Mouse (Mus musculus): ENCODE data around the gene Tfap4. TPM values are rescaled to one million over a fixed set of nuclear protein-coding genes. Genes with fewer than 3 reads are reported as not detected.

The Tfap4 gene
- total RNA-seq (2021), result 1 to 10 TPM; 4.4 to 4.6 TPM

DNA sequence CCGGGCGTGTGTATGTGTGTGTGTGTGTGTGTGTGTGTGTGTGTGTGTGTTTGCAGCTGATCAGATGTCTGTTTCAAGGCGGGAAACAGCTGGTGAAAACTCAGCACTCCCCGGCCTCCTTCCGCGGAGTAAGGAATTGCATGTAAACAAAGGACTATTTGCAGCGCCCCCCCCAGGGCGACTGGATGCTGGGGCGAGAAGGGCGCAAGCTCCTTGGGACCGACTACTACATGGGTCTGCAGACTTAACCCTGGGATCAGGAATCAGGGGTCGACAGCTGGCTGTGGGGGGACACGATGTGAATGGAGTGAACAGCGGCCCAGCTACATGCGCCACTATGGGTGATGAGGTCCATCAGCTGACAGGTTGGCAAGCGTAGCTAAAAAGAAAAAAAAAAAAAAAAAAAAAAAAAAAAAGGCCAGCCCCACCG, at the start of gene Tfap4:
TSS of gene Tfap4 (minus strand) at position 140 of the 430 bp plus-strand sequence.
- peak; percentile 82 to 92 for DNase-seq
- intact Hi-C loops (cut with DNase I), result loop anchor here (5.0 to 10.0 kb wide), 3 partner anchors 118 to 485 kb away; partner anchors contain the start of genes Coro7 and Trap1

DNA sequence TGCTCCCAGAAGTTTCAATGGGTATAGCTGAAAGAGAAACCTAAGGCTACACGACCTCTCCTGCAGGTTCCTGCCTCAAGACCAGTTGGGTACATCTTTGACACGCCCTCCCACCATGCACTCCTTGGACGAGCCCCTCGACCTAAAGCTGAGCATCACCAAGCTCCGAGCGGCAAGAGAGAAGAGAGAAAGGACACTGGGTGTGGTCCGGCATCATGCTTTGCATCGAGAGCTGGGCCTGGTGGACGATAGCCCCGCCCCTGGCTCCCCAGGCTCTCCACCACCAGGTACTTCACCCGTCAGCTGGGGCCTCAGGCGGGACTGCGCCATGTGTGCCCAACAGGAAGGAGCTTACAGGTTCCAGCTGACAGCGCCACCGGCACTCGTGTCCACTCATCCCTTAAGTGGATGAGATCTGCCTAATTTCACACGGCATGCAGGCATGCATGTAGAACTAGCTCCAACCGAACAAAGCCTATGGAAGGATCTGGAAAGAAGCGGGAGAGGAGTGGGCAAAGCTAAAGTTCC, 48.9 kb upstream of the Tfap4 start:
- DNase-seq, result no peak
- intact Hi-C loops (cut with DNase I), result loop anchor here (5.0 kb wide), 2 partner anchors 121 to 291 kb away; no protein-coding TSS in a partner anchor

DNA sequence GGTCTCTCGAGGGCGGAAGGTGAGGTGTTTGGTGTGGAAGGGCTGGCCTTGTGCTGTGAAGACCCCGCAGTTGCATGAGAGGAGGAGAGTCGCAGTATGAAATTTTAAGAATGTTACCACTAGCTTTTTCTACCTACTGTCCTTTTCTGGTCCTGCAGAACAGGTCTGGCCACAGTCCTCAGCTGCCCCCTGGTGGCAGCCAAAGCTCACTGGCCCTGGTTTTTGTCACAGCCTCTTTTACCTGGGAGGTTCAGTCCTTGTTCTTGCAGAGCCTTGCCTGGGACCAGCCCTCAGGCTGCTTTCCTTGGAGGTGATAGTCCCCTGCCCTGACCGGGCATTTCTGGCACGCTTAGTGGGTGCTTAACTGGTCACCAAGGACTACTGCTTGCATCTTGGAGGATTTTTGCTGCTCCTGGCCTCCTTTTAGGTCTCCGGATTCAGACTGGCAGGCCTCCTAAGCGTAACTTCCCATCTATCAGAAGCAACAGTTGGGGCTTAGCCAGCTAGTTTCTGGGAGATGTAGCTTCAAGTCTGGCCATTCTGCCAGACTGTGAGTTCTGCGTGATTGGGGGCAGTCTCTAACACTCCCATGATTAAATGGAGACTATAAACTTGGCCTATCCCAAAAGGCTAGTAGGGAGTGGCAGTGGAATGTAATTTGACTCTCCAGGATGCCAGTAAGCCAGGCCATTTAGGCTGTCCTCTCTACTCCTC, 48.3 kb upstream of the Tfap4 start:
- intact Hi-C loops (cut with DNase I), result loop anchor here (1.0 to 5.0 kb wide), 5 partner anchors 15 to 291 kb away; no protein-coding TSS in a partner anchor
- DNase-seq, result peak; percentile 83 to 88

DNA sequence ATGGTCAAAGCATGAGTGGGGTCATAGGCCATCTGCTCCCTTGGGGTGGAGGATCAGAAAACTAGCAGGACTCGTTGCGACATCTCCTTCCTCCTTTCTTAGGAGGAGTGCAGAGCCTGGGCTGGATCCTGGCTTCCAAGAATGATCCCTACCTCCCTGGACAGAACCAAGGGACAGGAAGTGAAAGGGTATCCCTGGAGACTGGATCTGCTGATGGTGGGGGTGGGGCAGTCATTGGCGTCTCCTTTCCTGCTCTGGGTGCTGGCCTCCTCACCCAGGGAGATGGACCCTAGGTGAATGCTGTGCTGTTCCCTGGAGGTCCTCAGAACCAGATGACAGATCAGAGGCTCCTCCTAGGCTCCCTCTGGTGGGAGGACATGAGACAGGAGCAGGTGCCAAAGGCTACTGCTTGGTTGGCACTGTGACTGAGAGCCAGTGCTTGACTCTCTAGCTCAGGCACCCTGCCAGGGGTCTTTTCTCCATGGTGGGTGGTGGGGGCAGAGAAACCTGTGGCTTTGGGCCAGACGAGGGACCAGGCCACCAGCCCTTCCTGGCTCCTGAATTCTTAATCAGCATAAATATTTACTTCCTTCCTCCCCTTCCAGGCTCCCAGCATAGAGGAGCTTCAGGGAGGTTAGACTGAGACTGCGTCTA, 46.9 kb upstream of the Tfap4 start:
- intact Hi-C loops (cut with DNase I), result loop anchor here (1.0 to 5.0 kb wide), 5 partner anchors 14 to 289 kb away; no protein-coding TSS in a partner anchor
- peak; percentile 59 to 72 for DNase-seq

DNA sequence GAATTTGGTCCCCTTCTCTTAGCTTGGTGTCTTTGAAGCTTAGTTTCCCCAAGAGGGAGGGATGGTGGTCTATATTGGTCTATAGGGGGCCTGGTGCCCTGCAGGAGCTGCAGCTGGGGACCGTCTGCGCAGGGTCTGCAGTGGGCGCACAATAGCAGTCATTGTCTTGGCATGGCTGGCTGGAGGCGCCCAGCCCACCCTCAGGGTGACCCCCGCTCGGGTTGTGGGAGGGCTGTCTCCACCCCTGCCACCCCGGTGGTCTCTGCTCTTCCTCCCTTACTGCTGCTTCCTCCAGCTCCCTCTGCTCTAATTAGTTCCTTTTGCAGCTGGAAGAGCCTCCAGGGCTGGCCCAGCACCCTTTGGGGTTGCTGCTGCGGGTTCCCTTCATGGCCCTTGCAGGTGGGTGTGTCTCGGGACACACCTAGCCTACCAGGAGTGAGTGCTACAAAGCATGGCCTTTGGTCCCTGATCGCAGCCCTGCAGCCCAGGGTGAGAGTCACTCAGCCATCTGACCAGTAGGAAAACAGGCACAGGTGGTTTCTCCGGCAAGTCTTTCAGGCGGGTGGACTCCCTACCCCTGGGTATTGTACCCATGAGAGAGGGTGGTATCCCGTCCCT, 46.0 kb upstream of the Tfap4 start:
- intact Hi-C loops (cut with DNase I), result loop anchor here (2.0 to 5.0 kb wide), 3 partner anchors 13 to 288 kb away; no protein-coding TSS in a partner anchor
- DNase-seq, result no peak

DNA sequence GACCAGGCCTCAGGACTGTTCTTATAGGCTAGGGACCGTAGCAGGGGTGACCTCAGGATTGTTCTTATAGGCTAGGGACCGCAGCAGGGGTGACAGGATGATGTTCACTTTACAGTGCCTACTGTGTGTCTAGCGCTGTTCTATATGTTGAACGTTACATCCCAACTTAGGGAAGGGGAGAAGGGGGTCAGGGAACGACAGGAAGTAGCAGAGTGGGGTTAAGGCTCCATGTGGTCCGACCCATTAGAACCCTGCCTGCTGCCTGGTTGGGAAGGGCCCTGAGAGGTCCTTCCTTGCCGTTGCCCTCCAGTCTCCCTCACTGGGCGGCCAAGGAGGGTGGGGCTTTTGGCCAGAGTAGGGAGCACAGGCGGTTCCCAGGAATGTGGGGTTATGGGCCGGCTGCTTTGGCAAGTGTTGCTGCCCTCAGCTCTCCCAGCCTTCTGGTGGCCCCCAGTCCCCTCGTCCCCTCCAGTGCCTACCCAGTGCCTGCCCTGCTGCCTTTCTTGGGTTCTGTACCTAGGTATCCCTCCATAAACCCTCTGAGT, 44.7 kb upstream of the Tfap4 start:
- DNase-seq, result no peak
- intact Hi-C loops (cut with DNase I), result no loop called here

DNA sequence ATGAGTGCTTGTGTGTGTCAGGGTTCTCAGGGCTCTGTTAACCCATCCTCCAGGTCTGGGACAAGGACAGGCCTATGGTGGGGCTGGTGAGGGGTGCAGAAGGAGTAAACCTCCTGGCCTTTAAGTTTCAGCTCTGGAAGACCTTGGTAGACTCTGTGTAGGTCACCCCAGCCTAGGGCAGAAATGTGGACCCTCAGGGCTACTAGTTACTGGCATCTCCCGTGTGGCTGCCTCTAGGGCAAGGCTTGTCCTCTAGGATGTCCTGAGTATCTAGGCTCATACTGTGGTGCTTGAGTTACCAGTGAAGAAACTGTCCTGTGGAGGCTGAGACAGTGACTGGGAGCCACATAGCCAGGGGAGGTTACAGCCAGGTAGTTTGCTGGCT, 43.8 kb upstream of the Tfap4 start:
- no peak for DNase-seq
- intact Hi-C loops (cut with DNase I), result no loop called here

DNA sequence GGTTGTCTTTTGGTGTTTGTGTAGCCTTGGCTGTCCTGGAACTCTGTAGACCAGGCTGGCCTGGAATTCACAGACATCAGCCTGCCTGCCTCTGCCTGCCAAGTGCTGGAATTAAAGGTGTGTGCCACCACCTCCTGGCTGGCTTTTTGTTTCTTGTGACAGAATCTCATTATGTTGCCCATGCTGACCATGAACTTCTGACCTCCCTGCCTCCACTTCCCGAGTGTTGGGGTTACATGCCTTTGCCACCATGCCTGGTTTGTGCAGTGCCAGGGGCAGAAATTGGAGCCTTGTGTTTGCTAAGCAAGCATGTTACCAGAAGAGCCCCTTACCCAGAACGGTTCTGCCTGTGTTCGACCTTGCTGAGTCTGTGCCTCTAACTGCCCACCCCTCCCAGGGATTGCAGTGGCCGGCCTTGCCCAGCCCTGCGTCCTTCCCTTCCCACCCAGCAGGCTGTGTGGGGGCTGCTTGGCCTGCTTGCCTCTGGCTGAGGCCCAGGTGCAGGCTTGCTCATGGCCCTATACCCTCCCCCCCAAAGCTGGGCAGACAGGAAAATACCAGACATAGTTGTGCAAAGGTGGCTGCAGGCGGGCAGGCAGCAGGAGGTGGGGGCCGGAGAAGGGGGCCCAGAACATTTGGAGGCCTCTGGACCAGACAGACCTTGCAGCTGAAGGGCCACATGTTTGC, 43.3 kb upstream of the Tfap4 start:
- DNase-seq, result no peak
- intact Hi-C loops (cut with DNase I), result no loop called here

DNA sequence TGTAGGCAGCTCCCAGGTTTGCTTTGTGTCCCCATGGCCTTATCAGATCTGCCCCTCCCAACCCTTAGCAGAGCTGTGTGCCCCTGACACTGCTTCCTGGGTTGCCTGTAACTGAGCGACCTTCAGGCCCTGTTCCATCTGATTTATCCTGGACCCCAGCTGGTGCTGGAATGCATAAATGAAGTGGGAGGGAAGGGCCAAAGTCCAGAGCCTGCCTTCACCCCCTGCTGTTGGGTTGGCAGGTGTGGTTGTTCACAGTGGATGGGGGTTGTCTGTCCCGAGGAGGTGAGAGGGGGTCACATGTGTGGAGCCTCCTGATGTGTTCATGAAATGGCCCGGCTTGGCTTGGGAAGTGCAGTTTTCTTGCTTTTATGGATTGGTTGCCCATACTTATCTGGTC, 42.5 kb upstream of the Tfap4 start:
- intact Hi-C loops (cut with DNase I), result no loop called here

DNA sequence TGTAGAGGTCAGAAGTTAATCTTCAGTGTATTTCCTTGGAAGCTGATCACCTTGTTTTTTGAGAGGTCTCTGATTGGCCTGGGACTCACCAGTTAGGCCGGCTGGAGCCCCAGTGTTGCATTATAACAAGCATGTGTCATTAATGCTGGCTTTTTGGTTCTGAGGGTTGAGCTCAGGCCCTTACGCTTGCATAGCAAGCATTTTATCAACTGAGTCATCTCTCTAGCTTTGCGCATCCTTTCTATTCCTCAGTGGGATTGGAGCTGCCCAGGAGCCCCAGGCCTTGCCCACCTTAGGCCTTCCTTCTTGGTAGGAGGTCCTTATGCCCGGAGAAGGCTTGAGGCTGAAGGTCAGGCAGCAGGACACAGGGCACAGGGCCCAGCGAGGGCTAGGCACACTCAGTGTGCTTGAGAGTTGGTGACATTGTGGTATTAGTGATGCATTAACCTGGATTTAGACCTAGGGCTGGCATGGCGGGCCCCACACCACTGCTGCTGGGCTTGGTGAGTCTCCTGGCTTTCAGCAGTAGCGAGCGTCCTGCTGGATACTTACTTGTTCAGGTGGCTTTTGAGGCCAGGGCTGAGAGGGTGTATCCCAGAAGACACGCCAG, 41.2 kb upstream of the Tfap4 start:
- DNase-seq, result no peak
- intact Hi-C loops (cut with DNase I), result no loop called here

More for the DNA sequence above, 42.5 kb upstream of the Tfap4 start:
- DNase-seq, result no peak

DNA sequence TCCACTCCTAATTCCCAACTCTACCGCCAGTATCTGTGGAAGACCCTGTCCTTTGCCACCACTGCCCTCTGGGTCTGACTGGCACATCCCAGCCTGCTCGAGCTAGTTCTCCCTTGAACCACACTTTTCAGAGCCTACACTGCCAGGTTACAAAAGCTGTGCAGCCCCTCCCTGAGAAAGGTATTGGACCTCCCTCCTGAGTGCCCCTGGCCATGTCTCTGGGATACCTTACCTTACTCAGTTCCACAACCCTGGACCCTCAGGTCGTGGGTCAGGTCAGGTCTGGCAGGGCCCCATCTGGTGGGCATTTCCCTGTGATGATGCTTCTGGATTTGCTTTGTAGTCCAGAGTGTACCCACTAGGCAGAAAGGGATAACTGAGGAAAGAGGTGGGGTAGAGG, 40.0 kb upstream of the Tfap4 start:
- intact Hi-C loops (cut with DNase I), result no loop called here

DNA sequence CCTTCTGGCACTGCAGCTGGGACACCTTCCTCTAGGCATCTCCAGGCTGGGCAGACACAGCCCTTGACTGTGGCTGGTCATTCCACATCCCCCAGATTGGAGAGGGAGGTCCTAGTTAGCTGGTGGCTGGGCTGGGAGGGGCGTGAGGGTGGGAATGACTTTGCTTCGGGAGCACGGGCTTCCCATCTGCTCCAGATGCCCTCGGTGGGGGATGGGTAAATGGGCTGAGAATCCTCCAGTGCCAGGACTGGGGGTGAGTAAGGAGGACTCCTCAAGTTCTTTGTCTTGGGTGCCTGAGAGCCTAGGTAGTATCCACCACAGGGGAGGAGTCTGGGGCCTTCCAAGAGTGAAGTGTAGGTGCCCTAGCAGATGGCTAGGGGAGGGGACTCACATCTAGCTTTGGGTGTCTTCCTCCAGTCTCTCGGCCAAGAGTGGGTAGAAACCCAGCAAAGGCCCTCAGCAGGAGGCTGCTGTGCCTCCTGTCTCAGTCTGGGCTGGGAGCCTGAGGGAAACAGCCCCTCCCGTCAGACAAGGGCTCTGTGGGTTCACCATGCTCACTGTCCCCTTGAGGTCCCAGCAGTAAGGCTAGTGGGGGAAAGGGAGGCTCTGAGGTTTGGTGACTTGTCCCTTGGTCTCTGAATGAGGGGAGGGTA, 39.4 kb upstream of the Tfap4 start:
- DNase-seq, result no peak
- intact Hi-C loops (cut with DNase I), result no loop called here

More for the DNA sequence above, 40.0 kb upstream of the Tfap4 start:
- no peak for DNase-seq

DNA sequence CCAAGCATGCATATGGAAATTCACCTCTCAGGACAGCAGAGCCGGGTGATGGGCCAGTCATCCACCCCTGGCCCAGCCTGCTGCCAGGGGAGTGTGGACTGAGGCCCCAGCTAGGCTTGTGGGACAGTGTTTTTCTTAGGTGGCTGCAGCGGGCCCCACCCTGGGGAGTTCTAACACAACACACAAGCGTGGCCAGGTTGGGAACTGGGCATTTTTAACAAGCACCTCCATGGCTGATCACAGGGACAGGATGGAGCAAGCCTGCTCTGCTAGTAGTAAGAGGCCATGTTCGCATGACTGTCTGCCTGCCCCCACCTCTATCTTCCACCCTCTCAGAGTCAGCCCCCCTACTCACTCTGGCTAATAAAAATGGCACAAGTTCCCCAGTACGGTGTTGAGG, 38.4 kb upstream of the Tfap4 start:
- no peak for DNase-seq
- intact Hi-C loops (cut with DNase I), result no loop called here

DNA sequence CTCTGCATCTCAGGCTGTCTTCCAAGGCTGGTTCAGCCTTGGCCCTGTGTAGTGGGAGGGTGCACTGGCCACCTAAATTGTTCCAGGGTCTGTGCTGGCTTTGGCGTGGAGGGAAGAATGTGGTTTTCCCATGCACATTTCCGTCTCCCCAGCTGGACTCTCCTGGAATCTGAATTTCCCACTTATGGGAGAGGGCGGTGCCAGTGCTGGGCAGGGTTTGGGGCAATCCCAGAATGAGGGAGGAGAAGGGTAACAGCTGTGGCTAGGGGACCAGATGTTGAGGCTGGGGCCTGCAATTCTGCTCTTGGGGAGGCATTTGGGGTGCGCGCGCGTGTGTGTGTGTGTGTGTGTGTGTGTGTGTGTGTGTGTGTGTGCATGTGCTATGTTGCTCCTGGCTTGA, 37.6 kb upstream of the Tfap4 start:
- no peak for DNase-seq

DNA sequence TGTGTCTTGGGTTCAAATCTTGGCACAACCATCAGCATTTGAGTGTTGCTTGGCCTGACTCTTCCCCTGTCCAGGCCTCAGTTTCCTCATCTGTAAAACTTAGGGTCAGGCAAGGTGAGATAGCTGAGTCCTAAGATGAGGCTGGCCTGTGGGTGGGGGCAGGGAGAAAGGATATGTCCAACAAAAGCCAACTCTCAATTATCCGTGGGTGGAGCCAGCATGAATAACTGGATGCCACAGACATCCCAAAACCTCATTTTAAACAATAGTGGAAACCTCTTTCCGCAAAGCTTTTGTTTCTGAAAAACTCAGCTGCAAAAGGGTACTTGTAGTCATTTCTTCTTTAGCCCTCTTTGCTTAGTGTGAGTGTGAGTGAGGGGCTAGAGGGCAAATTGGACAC, 37.2 kb upstream of the Tfap4 start:
- DNase-seq, result no peak

More for the DNA sequence above, 37.6 kb upstream of the Tfap4 start:
- intact Hi-C loops (cut with DNase I), result no loop called here

DNA sequence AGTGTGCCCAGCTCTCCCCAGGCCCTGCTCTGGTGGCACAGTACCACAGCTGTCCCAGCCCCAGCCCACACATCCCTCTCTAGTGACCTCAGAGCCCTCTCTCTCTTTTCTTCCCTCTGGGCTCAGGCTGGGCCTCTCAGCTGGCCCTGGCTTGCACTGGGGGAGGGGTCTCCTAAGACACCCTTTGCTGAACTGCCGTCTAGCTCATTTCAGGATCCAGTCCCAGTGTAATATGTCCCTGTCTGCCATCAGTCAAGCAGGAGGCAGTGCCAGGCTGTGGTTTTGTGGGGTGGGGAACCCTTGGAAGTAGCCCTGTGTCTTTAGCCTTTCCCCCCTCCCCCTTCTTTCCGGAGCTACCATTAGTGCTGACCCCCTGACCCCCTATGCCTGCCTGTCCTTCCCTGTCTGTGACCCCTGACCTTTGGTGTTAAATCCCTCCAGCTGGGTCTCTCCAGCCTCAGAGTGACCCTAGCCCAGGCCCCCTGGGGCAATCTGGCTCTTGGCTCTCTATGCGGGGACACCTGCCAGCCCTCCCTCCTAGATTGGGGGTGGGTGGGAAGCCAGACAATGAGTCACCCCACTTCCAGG, 36.6 kb upstream of the Tfap4 start:
- intact Hi-C loops (cut with DNase I), result no loop called here
- no peak for DNase-seq

More for the DNA sequence above, 37.2 kb upstream of the Tfap4 start:
- intact Hi-C loops (cut with DNase I), result no loop called here

DNA sequence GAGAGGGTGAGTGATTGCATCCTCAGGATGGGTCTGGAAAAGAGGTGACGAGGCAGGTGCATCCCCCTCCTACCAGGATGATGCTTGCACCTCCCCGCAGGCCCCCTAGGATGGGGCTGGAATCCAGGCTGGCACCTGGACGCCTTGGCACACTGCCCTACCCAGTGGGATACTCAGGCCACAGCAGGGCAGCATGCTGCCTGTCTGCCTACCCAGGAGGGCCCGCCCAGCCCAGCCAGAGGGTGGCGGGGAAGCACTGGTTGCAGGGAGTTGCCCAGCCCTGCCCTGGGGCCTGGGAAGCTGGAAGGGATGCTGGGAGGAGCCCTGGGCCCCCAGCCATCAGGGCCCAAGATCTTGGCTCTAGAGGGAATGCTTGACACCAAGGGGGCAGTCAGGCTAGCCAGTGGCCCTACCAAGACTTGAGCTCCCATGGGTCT, 35.9 kb upstream of the Tfap4 start:
- peak; percentile 48 to 55 for DNase-seq
- intact Hi-C loops (cut with DNase I), result no loop called here

DNA sequence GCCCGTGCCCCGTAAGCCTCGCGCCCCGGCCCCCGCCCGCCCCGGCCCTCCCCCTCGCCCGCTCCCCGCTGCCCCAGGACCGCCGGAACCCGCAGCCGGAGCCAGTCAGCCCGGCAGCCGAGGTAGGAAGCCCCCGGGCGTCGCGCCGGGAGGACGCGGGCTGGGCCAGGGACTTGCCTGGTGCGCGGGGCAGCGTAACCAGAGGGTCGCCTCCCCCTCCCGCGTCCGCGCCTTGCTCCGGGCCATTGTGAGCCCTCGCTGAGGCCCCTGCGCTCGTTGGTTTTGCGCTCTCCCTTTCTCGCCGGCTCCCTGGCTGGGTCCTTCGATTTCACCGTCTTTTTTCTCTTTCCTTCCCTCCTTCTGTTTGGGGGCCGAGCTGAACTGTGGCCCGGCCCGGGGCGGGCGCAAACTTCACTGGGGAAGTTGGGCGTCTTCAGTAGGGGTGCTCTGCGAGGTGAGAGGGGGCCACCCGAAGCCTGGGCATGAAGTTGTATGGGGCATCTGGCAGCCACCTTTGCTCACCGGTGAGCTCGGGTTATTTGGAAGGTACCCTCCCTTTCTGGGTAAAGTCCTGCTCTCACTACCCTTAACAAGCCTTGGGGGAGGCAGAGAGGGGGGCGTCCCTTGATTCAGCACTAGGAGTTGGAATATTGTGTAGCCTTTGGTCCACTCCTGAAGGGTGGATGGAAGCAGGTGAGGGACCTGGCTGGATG, 35.3 kb upstream of the Tfap4 start:
- intact Hi-C loops (cut with DNase I), result no loop called here

More for the DNA sequence above, 35.3 kb upstream of the Tfap4 start:
- DNase-seq, result no peak
